Mouse (Mus musculus) fibroblast of lung, adult 2 months (primary cell): ENCODE measurements around the gene Hopx.
"Not testable (repeated sequence)": the region's sequence is repeated elsewhere in the genome, so short reads cannot be mapped to it uniquely, and the experiment has no call there.

Source experiments
- DNase-seq: peaks from one replicate; pipeline ENCODE4 v3.0.0-alpha.2; 2011; ENCODE audit warnings: low read depth

Gene Hopx

DNA sequence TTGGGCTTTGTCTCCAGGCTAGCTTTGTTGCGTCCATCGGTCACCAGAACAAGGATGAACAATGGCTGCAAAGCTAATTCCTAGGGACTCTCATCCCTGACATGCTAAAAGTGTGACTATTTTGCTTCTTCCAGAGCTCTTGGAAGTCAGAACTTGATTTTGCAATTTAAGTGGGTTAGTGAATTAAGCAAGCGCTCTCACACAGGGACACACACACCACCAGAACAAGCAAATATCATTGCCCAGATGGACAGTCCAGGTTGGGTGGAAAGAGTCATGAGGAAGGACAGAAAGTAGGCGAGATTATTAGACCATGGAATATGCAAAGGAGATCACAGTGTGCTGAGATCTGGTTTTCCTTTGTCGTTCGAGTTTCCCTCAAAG is 14.9 kb downstream of the Hopx start:
- no peak for DNase-seq

DNA sequence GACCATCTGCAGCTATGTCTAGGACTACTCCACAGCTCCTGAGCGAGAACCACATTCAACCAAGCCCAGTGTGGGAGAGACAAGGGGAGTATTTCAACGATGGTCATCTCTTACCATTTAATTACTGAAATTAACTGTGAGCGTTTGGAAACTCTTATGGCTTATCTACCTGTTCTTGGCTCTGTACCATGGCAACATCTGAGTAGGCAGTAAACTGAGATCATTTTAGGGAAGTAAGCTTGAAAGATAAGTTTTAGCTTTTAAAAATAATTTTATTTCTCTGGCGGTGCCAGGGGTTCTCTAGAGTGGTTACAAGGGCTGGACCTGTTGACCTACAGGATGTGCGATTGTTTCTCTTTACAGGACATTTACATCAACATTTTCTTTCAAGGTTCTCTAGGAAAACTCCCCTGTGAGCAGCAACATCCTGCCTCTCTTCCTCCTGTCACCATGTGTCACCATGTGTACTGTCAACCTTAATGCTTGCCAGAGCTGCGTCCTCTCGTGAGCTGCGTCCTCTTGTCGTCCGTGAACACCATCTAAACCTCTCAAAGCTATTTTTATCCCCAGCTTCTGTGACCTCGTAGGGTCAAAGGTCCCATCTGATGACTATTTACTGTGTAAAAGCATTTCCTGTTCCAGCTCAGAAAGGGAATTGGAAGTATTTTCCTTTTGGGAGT is 15.5 kb downstream of the Hopx start:
- DNase-seq, result no peak

DNA sequence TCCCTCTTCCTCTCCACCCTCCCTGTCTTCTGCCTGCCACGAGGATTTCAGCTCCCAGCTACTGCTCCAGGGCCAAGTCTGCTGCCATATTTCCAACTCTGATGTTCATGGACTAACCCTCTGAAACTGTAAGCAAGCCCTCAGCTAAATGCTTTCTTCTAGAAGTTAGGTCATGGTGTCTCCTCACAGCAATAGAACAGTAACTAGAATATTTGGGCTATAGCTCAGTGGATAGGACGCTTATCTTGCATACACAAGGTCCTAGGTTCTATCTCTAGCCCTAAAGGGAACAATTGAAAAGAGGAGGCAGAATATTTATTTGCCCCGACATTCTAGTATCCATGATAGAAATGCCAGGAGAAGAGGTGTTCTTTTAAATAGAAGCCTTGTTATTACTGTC is 16.0 kb downstream of the Hopx start:
- no peak for DNase-seq

DNA sequence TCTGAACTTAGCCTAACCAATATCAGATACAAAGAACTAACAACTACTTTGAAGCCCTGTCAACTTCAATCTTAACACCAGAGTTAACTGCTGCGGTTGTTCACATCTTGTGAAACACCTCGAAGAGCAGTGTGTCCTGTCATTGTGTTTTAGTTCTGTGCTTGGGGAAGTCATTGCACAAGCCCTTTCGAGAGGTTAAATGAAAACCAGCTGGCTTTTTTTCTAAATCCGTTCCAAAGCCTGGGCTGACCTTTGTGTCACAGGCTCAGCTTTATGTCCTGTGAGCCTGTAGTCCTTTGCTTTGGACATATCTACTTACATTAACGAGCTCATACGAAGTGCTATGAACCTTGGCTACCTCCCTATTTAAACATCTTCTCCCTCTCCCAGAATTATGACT is 17.2 kb downstream of the Hopx start:
- DNase-seq, result no peak

DNA sequence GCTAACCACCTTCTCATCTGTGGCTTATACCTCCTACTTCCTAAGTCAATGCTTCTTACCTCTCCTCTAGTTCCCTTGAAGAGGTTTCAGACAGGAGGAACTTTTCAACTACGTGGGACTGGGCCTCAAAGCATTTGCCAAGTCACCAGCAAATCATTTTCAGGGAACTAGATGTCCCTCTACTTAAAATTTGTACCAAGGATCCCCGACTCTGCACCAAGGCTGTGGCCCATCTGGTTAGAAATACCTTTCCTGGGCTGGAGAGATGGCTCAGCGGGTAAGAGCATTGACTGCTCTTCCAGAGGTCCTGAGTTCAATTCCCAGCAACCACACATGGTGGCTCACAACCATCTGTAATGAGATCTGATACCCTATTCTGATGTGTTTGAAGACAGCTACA is 18.7 kb downstream of the Hopx start:
- not testable (repeated sequence) for DNase-seq

DNA sequence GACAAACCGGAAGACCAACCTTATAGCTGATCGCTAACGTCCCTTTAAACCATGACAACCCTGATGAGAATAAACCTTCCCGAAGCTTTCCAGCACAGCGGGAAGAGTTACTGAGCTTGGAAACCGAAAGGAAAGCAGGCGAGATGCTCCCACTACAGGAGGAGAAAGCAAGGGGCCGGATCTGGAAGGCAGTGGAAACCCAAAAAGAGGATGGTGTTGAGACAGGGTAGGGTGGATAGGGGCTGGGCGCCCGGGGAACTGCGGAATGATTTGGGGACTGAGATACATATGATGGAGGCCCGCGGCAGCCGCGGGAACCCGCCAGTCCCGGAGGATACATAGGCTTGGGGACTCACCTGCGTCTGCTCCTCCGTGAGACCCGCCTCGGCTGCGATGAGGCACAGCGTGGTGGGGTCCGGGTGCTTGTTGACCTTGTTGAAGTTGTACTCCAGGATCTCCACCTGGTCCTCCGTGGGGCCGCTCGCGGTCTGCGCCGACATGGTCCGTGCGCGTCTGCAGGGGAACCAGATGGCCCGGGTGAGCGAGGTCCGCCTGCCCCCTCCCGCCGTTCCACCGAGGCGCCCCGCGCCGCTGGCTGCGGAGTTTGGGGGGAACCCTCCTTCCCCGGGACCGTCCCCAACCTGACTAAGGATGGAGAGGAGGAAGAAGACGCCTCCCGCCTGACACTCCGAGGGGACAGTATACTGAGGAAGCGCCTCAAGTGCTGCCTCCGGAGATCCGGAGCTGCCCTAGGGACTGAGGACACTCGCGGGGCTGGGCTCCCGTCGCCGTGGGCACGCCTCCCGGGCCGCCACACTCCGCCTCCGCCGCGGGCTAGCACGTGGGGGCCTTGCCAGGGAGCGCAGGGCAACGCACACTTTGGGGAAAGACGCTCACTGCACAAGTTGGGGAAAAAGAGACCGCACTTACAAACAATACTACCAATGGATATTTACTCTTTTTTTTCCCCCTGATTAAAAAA is 20.1 kb downstream of the Hopx start:
- no peak for DNase-seq

DNA sequence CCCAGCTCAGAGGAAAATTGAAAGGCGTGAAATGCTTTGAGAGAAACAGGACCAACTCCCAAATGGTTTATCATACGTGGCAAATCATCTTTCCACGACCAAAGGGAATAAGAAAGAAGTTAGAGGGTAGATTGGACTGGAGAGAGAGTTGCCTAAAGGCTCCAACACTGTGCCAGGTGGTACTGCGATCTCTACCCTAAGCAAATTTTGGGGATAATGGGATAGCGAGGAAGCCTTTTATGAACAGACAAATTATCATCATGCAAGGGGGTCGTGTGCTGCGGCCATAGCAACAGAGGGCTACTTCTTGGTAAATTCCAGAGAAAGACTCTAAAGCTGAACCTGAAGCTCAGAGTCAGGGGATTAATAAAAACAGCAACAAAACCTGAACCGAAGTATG is 21.0 kb downstream of the Hopx start:
- DNase-seq, result no peak

DNA sequence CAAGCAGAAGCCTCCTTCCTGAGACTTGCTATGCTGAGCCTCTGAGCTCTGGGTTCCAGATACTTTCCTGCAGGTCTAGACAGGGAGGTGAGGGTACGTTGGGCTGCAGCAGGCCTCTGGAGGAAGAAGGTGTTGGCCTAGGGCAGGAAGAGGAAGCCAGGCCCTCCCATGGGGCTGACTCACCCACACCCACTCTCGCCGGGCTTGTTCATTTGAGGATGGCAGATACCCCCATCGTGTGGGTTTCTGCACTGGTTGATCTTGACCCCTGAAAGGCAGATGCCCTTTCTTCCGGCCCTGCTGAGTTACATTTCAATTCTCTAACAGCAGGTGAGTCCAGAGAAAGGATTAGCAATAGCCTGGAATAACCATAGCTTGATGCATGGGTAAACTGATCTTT is 22.4 kb downstream of the Hopx start:
- no peak for DNase-seq

DNA sequence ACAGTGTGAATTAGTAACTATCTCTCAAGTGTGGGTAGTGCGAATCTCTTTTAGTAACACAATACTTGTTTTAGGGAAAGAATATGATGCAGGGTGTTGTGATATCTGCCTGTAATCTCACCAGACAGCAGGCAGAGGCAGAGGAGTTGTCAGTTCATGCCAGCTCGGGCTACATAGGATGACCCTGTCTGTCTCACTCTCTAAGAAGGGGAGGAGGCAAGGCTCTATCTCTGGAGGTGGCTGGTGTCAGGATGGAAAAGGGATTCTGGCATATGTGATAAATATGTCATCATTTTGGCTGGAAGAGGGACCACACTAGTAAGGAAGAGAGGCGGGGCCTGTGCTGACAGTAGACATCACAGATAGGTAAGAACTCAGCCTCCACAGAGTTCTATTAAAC is 23.0 kb downstream of the Hopx start:
- no peak for DNase-seq

DNA sequence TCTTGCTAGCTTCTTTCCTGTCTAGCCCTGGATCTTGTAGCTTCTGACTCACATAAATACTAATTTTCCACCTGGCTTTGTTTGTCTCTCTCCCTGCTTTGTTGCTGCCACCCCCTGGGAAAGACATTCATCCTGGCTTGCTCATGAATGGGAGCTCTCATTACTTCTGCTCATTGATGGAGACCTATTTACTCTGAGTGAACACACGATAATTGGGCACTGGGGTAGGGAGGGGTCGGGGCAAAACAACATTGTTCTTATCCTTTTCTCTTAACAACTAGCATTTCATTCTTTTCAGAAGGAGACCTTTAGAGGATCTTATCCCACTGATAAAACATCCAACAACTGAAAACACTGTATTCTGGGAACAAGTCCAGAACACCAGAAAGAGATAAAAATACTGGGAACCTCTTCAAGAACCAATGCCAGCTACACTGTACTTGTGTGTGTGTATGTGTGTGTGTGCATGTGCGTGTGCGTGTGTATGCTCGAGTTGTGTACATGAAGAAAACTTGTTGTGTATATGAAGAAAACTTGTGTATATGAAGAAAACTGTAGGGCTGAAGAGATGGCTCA is 24.3 kb downstream of the Hopx start:
- no peak for DNase-seq

DNA sequence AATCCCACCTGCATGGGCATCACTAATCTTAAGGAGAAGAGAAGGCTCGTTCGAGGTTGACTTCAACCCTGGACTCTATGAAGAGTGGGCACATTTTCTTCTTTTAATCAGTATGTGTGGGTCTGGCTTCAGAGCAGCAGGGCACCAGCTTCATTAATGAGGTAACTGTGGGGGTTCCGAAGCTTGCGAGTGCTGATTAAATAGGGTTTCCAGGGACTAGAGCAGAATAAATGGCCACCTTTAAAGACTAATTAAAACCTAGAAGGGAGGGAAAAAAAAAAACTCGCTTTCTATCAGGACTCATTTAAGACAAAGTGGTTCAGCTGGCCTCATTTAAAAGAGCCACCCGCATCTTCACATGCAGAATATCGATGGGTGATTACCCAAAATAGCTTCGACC is 25.0 kb downstream of the Hopx start:
- no peak for DNase-seq

DNA sequence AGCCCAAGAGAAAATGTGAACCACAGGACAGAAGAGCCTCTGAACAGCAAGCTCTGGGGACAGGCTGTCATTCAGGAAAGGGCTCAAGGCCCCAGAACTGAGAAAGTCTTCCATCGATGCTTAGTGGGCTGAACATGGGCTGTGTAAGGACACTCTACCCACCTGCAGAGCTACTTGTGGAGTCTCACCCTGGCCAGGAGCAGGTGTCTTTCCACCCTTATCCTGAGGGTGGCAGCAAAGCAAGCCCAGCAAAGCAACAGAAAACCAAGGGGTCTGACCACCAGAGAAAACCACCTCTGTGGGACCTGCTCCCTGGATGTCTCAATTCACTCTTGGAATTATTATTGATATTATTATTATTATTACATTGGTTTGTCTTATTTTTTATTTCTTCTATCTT is 25.6 kb downstream of the Hopx start:
- DNase-seq, result no peak

DNA sequence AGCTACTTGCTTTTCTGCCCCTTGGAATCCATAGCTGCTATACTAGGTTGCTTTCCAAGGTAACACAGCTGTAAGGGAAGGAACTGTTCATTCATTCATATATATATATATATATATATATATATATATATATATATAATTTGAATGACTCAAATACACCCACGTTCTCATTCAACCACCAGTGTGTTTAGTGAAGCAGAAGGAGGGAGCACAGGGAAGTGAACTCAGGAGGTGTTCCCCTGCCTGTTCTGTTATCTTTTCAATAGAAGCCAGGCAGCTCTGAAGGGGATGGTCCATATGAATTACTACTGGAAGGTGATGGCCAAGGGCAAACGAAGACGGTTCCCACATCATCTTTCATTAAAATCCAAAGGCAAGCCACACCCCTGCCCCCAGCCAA is 27.8 kb downstream of the Hopx start:
- DNase-seq, result no peak

DNA sequence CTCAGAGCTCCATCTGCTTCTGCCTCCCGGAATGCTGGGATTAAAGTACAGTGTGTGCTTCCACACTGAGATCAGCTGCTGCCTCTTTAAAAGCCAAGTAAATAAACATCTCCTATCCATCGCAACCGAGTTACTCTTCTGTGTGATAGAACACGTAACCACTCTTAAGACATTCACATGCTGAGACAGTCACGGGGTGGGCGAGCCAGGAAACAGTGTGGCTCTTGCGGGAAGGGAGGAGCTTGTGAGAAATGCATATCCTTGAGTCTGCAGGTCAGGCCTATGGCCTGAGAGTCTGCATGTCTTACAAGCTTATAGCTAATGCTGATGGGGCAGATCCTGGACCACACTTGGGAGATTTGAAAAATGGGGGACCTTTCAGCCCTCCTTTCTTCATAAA is 28.4 kb downstream of the Hopx start:
- DNase-seq, result no peak

DNA sequence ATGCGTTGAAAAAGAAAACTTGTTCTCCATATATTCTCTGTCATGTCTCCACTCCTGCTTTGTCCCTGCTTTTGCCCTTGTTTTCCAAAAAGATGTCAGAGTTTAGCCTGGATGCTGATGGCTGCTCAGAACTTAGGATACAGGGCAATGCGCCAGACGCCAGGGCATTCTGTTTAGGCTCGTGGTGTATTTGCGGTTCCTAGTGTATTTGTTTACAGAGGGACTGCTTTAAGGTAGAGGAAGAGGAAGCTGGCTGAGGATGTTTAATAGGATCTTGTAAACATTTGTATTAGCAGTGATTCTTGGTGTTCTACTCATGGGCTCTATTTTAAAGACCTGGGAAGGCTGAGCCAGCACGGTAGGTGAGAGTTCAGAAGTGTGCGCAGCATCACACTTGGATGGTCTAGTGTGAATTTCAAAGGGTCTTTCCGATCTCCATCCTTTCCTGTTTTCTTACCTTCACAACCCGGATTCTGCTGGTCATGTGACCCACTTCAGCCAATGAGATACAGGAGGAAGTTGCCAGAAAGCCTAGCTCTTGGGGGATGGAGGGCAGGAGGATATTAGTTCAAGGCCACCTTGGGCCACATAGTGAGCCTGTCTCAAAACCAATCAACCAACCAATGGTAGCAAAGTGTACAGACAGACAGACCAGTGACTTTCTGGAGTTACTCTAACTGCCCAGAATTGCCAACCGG is 29.0 kb downstream of the Hopx start:
- no peak for DNase-seq

DNA sequence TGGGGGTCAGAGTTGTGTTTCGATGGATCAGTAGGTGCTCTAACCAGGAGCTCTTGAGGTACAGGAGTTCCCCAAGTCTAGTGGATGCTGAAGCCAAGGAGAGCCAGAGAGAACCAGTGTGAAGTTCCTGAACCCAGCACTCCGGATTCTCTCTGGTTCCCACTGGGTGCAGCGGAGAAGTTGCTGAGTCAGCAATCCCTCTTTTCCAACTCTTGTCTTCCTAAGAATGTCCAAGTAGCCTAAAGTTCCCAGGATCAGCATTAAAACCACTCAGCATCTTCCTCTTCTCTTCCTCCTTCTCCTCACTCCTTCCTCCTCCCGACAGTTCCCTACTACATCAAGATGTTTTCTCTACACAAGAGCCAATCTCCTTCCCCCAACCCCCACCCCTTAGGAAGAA is 30.5 kb downstream of the Hopx start:
- DNase-seq, result no peak

DNA sequence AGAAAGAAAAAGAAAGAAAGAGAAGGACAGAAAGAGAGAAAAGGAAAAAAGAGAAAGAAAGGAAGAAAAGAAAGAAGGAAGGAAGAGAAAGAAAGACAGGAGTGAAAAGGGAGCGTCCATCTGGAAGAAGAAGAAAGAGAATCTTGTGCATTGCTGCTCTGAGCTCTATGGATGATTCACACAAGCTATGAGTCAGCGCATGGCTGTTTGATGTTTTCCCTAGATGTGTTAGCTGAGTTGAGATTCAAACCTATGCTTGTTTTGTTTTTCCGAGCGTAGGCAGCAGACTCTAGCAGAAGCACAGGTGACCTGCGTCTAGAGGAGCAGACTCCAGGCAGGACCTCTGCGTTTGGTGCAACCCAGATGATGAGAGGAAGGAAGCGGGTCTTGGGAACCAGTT is 32.2 kb downstream of the Hopx start:
- no peak for DNase-seq

DNA sequence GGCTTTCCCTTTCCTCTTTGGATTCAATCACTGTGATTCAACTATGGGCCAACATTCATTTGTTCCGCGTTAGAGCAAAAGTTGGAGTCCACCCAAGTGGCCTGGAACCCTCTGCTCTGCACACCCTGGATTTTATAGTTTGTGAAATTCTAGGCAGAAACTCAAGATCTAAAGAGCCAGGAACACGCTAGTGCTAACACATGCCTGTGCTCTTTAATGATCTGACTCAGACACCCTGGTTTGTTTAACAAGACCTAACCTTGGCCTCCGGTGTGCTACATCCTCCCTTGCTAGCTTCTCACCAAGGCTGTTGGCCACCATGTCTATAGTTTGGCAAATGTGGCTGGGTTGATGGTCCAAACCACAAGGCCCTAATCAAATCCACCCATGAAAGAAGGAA is 34.2 kb downstream of the Hopx start:
- DNase-seq, result peak; percentile 96

DNA sequence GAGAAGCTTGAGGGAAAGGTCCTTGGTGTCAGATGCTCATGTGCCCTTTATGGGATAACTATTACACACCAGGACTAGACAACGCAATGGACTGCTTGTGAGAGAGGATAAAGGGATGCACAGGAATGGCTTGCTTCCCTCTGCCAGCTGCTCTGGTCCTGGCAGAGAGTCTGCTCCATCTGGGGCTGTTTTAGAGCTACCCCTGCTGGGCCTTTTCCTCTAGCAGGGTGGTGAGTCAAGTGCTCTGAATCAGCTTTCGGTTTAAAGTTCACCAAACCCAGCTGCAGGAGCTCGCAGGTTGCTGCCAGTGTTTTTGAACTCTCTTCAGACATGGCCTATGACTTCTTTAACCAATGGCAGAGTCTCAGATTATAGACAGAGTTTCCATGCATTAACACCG is 39.0 kb downstream of the Hopx start:
- DNase-seq, result peak; percentile 33

DNA sequence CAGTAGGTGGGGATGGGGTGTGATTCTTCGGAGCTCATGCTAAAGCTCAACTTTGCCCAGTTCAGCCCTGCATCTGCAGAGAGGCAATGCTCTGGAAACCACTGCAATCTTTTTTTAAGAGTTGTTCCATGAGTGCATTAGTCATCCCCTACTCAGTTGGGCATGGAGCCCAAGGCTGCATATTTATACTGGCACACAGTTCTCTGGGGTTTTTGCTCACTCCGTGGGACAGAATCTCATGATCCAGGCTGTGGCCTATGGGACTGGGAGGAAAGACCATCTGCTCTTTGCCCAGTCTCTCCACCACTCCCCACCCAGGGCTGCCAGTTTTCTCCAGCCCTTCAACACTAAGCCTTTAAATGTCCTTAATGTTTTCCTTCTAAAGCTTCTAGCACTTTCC is 40.0 kb downstream of the Hopx start:
- peak; percentile 99 for DNase-seq

DNA sequence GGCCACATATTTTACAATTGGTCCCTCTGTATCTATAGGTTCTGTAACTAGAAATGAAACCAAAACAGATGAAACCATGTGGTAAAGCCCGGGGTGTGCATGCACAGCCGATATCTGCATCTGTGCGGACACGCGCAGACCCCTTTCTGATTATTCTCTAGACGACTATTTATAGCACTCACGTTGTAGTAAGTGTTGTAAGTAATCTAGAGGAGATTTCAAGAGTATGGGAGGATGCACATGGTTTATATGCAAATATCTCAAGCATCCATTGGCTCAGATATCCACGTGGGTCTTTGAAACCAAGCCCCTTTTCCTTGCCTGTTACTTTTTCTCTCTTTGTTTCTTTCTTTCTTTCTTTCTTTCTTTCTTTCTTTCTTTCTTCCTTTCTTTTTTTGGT is 41.1 kb downstream of the Hopx start:
- DNase-seq, result no peak

DNA sequence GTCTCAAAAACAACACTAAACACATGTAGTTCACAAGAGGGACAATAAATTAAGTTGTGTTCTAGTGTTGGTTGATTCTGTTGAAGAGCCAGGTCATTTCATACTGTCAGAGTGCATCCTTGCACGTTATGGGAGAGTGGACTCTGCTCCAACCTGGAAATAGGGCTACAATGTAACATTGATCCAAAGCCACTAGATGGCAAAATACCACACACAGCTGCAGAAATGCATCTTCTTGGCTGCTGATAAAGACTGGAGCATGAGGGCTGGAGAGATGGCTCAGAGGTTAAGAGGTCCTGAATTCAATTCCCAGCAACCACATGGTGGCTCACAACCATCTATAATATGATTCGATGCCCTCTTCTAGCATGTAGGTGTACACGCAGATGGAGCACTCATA is 43.3 kb downstream of the Hopx start:
- DNase-seq, result no peak

DNA sequence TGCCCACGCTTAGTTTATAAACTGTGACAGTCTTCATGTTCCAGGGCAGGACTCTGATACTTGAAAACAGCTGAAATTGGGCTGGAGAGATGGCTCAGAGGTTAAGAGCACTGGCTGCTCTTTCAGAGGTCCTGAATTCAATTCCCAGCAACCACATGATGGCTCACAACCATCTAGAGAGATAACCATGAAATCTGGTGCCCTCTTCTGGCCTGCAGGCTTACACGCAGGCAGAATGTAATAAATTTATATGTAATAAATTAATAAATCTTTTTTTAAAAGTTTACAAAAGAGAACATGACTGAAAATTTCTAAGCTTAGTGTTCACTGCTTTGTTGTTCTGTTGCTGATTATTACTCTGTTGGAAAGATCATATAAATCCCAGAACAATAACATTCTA is 43.9 kb downstream of the Hopx start:
- no peak for DNase-seq
